Mouse (Mus musculus): Measurements from ENCODE around the gene Fat3. TPM values are rescaled to one million over a fixed set of nuclear protein-coding genes. Genes with fewer than 3 reads are reported as not detected.

Fat3 gene
- polyA plus RNA-seq, 1 experiment from 2014 or later, result 0.93 TPM

GRCm38 (mm10) chr9:16007516-16007915, 493.6 kb downstream of the Fat3 start:
- H3K9me3 ChIP-seq (ENCODE audit: control insufficient read depth, low read length), result no peaks in the 10 kb centered on the region
- no peak overlapping the region for H3K4me2 ChIP-seq (replicated peaks; ENCODE audit: low read depth)
- no peak for ATAC-seq (ENCODE audit: low FRiP score, low TSS enrichment)
- no peaks in the 10 kb centered on the region for H3K36me3 ChIP-seq (ENCODE audit: control insufficient read depth, insufficient read depth, low read length)
- H3K27ac ChIP-seq (replicated peaks), result no peak overlapping the region
- DNase-seq (ENCODE audit: low spot score), result no peak
- no peaks in the 10 kb centered on the region for H3K4me1 ChIP-seq (replicated peaks; ENCODE audit: control insufficient read depth, insufficient read depth)
- no peak overlapping the region for H3K9ac ChIP-seq (ENCODE audit: low read length)
- no peak overlapping the region for H3K4me3 ChIP-seq (ENCODE audit: low read depth, low read length)
- no peak for TF ChIP-seq CTCF (IDR thresholded peaks at IDR 0.05; ENCODE audit: low read depth)
- no peak for TF ChIP-seq EP300 (optimal IDR thresholded peaks at IDR 0.05)
- 81% methylated on average over 5 of the region's 5 CpGs for WGBS
- H3K27me3 ChIP-seq (ENCODE audit: control insufficient read depth, insufficient read depth, low read length), result no peaks in the 10 kb centered on the region

- 72% methylated on average over 1 of the region's 1 CpGs for WGBS
- no peak overlapping the region for H3K4me2 ChIP-seq (replicated peaks; ENCODE audit: low read depth)
- no peaks in the 10 kb centered on the region for H3K36me3 ChIP-seq (ENCODE audit: control insufficient read depth, insufficient read depth, low read length)
- no peak for DNase-seq (ENCODE audit: low spot score)
- H3K9ac ChIP-seq (ENCODE audit: low read length), result no peak overlapping the region
- no peaks in the 10 kb centered on the region for H3K4me1 ChIP-seq (replicated peaks; ENCODE audit: control insufficient read depth, insufficient read depth)
- TF ChIP-seq CTCF (IDR thresholded peaks at IDR 0.05; ENCODE audit: low read depth) (no peak), EP300 (optimal IDR thresholded peaks at IDR 0.05) (no peak)
- ATAC-seq (ENCODE audit: low FRiP score, low TSS enrichment), result no peak
- H3K27me3 ChIP-seq (ENCODE audit: control insufficient read depth, insufficient read depth, low read length), result no peaks in the 10 kb centered on the region
- H3K4me3 ChIP-seq (ENCODE audit: low read depth, low read length), result no peak overlapping the region
- no peak overlapping the region for H3K27ac ChIP-seq (replicated peaks)
- H3K9me3 ChIP-seq (ENCODE audit: control insufficient read depth, low read length), result no peaks in the 10 kb centered on the region
Measured at GRCm38 (mm10) chr9:16002991-16003390, 498.1 kb downstream of the Fat3 start.

- Histone ChIP-seq H3K27me3 (ENCODE audit: control insufficient read depth, insufficient read depth, low read length) (no peaks in the 10 kb centered on the region), H3K9ac (ENCODE audit: low read length) (no peak overlapping the region), H3K4me3 (ENCODE audit: low read depth, low read length) (no peak overlapping the region), H3K4me1 (replicated peaks; ENCODE audit: control insufficient read depth, insufficient read depth) (no peaks in the 10 kb centered on the region), H3K9me3 (ENCODE audit: control insufficient read depth, low read length) (no peaks in the 10 kb centered on the region), H3K36me3 (ENCODE audit: control insufficient read depth, insufficient read depth, low read length) (no peaks in the 10 kb centered on the region), H3K27ac (replicated peaks) (no peak overlapping the region), H3K4me2 (replicated peaks; ENCODE audit: low read depth) (no peak overlapping the region)
- WGBS, result 71% methylated on average over 7 of the region's 7 CpGs
- ATAC-seq (ENCODE audit: low FRiP score, low TSS enrichment) (no peak), DNase-seq (ENCODE audit: low spot score) (no peak)
- TF ChIP-seq EP300 (optimal IDR thresholded peaks at IDR 0.05) (no peak), CTCF (IDR thresholded peaks at IDR 0.05; ENCODE audit: low read depth) (no peak)
Measured at GRCm38 (mm10) chr9:15994762-15995161, 506.3 kb downstream of the Fat3 start.

GRCm38 (mm10) chr9:15994177-15994576, 506.9 kb downstream of the Fat3 start:
- TF ChIP-seq EP300 (optimal IDR thresholded peaks at IDR 0.05) (no peak), CTCF (IDR thresholded peaks at IDR 0.05; ENCODE audit: low read depth) (no peak)
- DNase-seq (ENCODE audit: low spot score) (no peak), ATAC-seq (ENCODE audit: low FRiP score, low TSS enrichment) (no peak)
- Histone ChIP-seq H3K4me3 (ENCODE audit: low read depth, low read length) (no peak overlapping the region), H3K4me2 (replicated peaks; ENCODE audit: low read depth) (no peak overlapping the region), H3K9me3 (ENCODE audit: control insufficient read depth, low read length) (no peaks in the 10 kb centered on the region), H3K36me3 (ENCODE audit: control insufficient read depth, insufficient read depth, low read length) (no peaks in the 10 kb centered on the region), H3K27me3 (ENCODE audit: control insufficient read depth, insufficient read depth, low read length) (no peaks in the 10 kb centered on the region), H3K4me1 (replicated peaks; ENCODE audit: control insufficient read depth, insufficient read depth) (no peaks in the 10 kb centered on the region), H3K27ac (replicated peaks) (no peak overlapping the region), H3K9ac (ENCODE audit: low read length) (no peak overlapping the region)
- 76% methylated on average over 4 of the region's 4 CpGs for WGBS

GRCm38 (mm10) chr9:15992158-15992846, 508.8 kb downstream of the Fat3 start:
- Histone ChIP-seq H3K4me2 (replicated peaks; ENCODE audit: low read depth) (no peak overlapping the region), H3K27ac (replicated peaks) (no peak overlapping the region), H3K9me3 (ENCODE audit: control insufficient read depth, low read length) (no peaks in the 10 kb centered on the region), H3K36me3 (ENCODE audit: control insufficient read depth, insufficient read depth, low read length) (no peaks in the 10 kb centered on the region), H3K4me1 (replicated peaks; ENCODE audit: control insufficient read depth, insufficient read depth) (no peaks in the 10 kb centered on the region), H3K4me3 (ENCODE audit: low read depth, low read length) (no peak overlapping the region), H3K27me3 (ENCODE audit: control insufficient read depth, insufficient read depth, low read length) (no peaks in the 10 kb centered on the region), H3K9ac (ENCODE audit: low read length) (no peak overlapping the region)
- ATAC-seq (ENCODE audit: low FRiP score, low TSS enrichment), result no peak
- TF ChIP-seq CTCF (IDR thresholded peaks at IDR 0.05; ENCODE audit: low read depth) (no peak), EP300 (optimal IDR thresholded peaks at IDR 0.05) (no peak)
- WGBS, result 78% methylated on average over 7 of the region's 7 CpGs
- DNase-seq (ENCODE audit: low spot score), result no peak

- no peaks in the 10 kb centered on the region for H3K27me3 ChIP-seq (ENCODE audit: control insufficient read depth, insufficient read depth, low read length)
- no peak for TF ChIP-seq EP300 (optimal IDR thresholded peaks at IDR 0.05)
- no peak for TF ChIP-seq CTCF (IDR thresholded peaks at IDR 0.05; ENCODE audit: low read depth)
- ATAC-seq (ENCODE audit: low FRiP score, low TSS enrichment) (no peak), DNase-seq (ENCODE audit: low spot score) (no peak)
- no peak overlapping the region for H3K27ac ChIP-seq (replicated peaks)
- no peaks in the 10 kb centered on the region for H3K9me3 ChIP-seq (ENCODE audit: control insufficient read depth, low read length)
- H3K36me3 ChIP-seq (ENCODE audit: control insufficient read depth, insufficient read depth, low read length), result no peaks in the 10 kb centered on the region
- no peak overlapping the region for H3K4me2 ChIP-seq (replicated peaks; ENCODE audit: low read depth)
- no peaks in the 10 kb centered on the region for H3K4me1 ChIP-seq (replicated peaks; ENCODE audit: control insufficient read depth, insufficient read depth)
- H3K4me3 ChIP-seq (ENCODE audit: low read depth, low read length), result no peak overlapping the region
- 87% methylated on average over 14 of the region's 14 CpGs for WGBS
- H3K9ac ChIP-seq (ENCODE audit: low read length), result no peak overlapping the region
Measured at GRCm38 (mm10) chr9:15978317-15978716, 522.8 kb downstream of the Fat3 start.
